Mouse (Mus musculus) forebrain, postnatal 0 days (tissue): ENCODE data around the gene Nfib. TPM values are rescaled to one million over a fixed set of nuclear protein-coding genes. Genes with fewer than 3 reads are reported as not detected.

Source experiments
- ATAC-seq: fragments of 200-750 bp; cut with Nextera tagmentation; 2 replicates; pipeline ENCODE4 v1.8.0; 2017; ENCODE audit warnings: mild to moderate bottlenecking, moderate library complexity
- DNase-seq: peaks from one replicate; pipeline ENCODE4 v3.0.0-alpha.2; 2015
- H3K27ac ChIP-seq: fragments of 300-500 bp; sonication (generic); 2 replicates; pipeline ENCODE4 v1.5.1; 2014; ENCODE audit warnings: low read depth, mild to moderate bottlenecking, antibody characterized with exemption, low read length, moderate library complexity, mixed read lengths
- H3K27me3 ChIP-seq: fragments of 300-500 bp; sonication (generic); 2 replicates; pipeline ENCODE4 v1.6.1; 2014; ENCODE audit warnings: mild to moderate bottlenecking, low read length, mixed read lengths; ENCODE audit not compliant: insufficient read depth
- H3K36me3 ChIP-seq: fragments of 300-500 bp; sonication (generic); 2 replicates; pipeline ENCODE4 v1.6.1; 2014; ENCODE audit warnings: mild to moderate bottlenecking, moderate library complexity; ENCODE audit not compliant: insufficient read depth
- H3K4me1 ChIP-seq: fragments of 300-500 bp; sonication (generic); 2 replicates; pipeline ENCODE4 v1.6.1; 2014; ENCODE audit warnings: antibody characterized with exemption; ENCODE audit not compliant: insufficient read depth
- H3K4me2 ChIP-seq: fragments of 300-500 bp; sonication (generic); 2 replicates; pipeline ENCODE4 v1.6.1; 2014; ENCODE audit warnings: low read depth, mild to moderate bottlenecking, moderate library complexity
- H3K4me3 ChIP-seq: fragments of 300-500 bp; sonication (generic); 2 replicates; pipeline ENCODE4 v1.5.1; 2014; ENCODE audit warnings: low read depth, low read length, mixed read lengths
- H3K9ac ChIP-seq: fragments of 300-500 bp; sonication (generic); 2 replicates; pipeline ENCODE4 v1.6.1; 2014; ENCODE audit warnings: mild to moderate bottlenecking
- H3K9me3 ChIP-seq: fragments of 300-500 bp; sonication (generic); 2 replicates; pipeline ENCODE4 v1.6.1; 2016; ENCODE audit warnings: low read length
- CTCF ChIP-seq: sonication (generic); IDR thresholded peaks from 2 replicates; pipeline ENCODE4 v1.5.1; 2016; ENCODE audit warnings: antibody characterized with exemption, control low read depth, low read depth
- WGBS: fragments of 180-500 bp; shearing (Covaris S2); extraction: QIAGEN DNeasy Blood & Tissue Kit; methylation state at CpG from one replicate; pipeline ENCODE4 v1.1.7; 2014; 5-methylcytosine and 5-hydroxymethylcytosine counted together
- polyA plus RNA-seq: library from polyadenylated mRNA; unstranded; fragments of >200 nt; fragmentation: Nextera tagmentation; extraction: Ambion mirVana; gene quantifications from 2 replicates; pipeline ENCODE4 v1.2.1, GENCODE M21; 2015
- total RNA-seq: library from RNA; depleted of rRNA; stranded (reverse); fragments of >200 nt; gene quantifications from 2 replicates; pipeline ENCODE4 v1.2.3, GENCODE M21; 2014

Nfib gene
- total and polyA plus RNA-seq, 2 experiments from 2014 or later: 69.0 to 135 TPM

GRCm38 (mm10) chr4:82690267-82690666 is 15.3 kb downstream of the Nfib start:
- Histone ChIP-seq H3K9ac (no peak overlapping the region), H3K36me3 (no peaks in the 10 kb centered on the region), H3K9me3 (no peaks in the 10 kb centered on the region), H3K27ac (peak overlapping the region; percentile 64), H3K4me3 (no peak overlapping the region), H3K4me2 (no peak overlapping the region), H3K27me3 (no peaks in the 10 kb centered on the region), H3K4me1 (peaks cover 5% of the 10 kb centered on the region; the same call in 1 of the 2 replicates)
- TF ChIP-seq CTCF: no peak
- ATAC-seq (peak; percentile 88), DNase-seq (peak; percentile 82)
- 15% methylated on average over 7 of the region's 7 CpGs for WGBS

DNA sequence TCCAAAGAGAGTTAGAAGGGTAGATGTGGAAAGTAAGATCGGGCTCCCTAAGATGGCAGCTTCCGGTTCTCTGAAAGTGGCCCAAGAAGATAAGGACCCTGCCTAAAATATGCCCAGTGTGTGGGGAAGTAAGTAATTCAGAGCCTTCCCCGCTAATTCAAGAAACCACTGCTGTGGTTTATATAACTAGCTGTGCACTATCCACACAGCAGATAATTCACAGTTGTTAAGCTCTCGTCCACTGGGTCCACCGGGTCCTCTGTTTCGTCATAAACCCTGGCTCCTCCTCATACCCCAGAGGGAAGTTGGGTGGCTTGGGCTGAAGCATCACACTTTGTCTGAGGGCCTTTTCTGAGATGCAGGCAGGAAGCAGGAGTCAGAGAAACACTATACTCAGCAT is 19.5 kb downstream of the Nfib start:
- DNase-seq (no peak), ATAC-seq (no peak)
- H3K27ac ChIP-seq: no peak overlapping the region
- no peak overlapping the region for H3K4me2 ChIP-seq
- no peaks in the 10 kb centered on the region for H3K27me3 ChIP-seq
- TF ChIP-seq CTCF: no peak
- no peaks in the 10 kb centered on the region for H3K36me3 ChIP-seq
- 96% methylated on average over 6 of the region's 6 CpGs for WGBS
- peaks cover 5% of the 10 kb centered on the region; the same call in 1 of the 2 replicates for H3K4me1 ChIP-seq
- no peaks in the 10 kb centered on the region for H3K9me3 ChIP-seq
- no peak overlapping the region for H3K4me3 ChIP-seq
- no peak overlapping the region for H3K9ac ChIP-seq

GRCm38 (mm10) chr4:82684088-82684715 is 21.3 kb downstream of the Nfib start:
- 37% methylated on average over 12 of the region's 12 CpGs for WGBS
- ATAC-seq (no peak), DNase-seq (no peak)
- no peak for TF ChIP-seq CTCF
- no peaks in the 10 kb centered on the region for H3K9me3 ChIP-seq
- no peak overlapping the region for H3K9ac ChIP-seq
- H3K27me3 ChIP-seq: no peaks in the 10 kb centered on the region
- no peak overlapping the region for H3K4me3 ChIP-seq
- H3K4me2 ChIP-seq: peak overlapping the region; percentile 21; the same call in 1 of the 2 replicates
- H3K36me3 ChIP-seq: no peaks in the 10 kb centered on the region
- H3K4me1 ChIP-seq: no peaks in the 10 kb centered on the region
- H3K27ac ChIP-seq: no peak overlapping the region

GRCm38 (mm10) chr4:82683583-82683982 is 22.0 kb downstream of the Nfib start:
- H3K27me3 ChIP-seq: no peaks in the 10 kb centered on the region
- H3K27ac ChIP-seq: no peak overlapping the region
- no peak overlapping the region for H3K4me3 ChIP-seq
- no peak overlapping the region for H3K9ac ChIP-seq
- no peaks in the 10 kb centered on the region for H3K9me3 ChIP-seq
- DNase-seq: no peak
- no peaks in the 10 kb centered on the region for H3K36me3 ChIP-seq
- TF ChIP-seq CTCF: no peak
- 96% methylated on average over 6 of the region's 6 CpGs for WGBS
- no peak for ATAC-seq
- no peak overlapping the region for H3K4me2 ChIP-seq
- H3K4me1 ChIP-seq: no peaks in the 10 kb centered on the region

DNA sequence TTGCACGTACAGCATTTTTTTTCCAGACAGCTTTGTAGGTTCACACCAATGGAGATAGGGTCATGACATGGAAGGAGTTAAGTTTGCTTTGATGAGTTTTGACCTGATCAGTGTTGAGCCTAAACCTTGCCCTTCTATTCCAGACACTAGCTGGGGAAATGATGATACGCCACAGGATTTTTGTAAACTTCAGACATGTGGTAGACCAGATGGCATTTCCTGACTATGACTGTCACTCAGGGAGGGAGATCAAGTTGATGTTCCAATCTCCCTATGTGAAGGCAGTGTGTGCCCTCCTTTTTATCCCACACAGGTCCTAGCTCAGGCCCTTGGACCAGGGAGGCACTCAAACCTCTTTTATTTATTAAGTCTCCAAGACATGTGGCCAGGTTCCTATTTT is 29.4 kb downstream of the Nfib start:
- Histone ChIP-seq H3K4me1 (no peaks in the 10 kb centered on the region), H3K4me2 (no peak overlapping the region), H3K27ac (no peak overlapping the region), H3K9ac (no peak overlapping the region), H3K9me3 (no peaks in the 10 kb centered on the region), H3K36me3 (no peaks in the 10 kb centered on the region), H3K27me3 (no peaks in the 10 kb centered on the region), H3K4me3 (no peak overlapping the region)
- TF ChIP-seq CTCF: no peak
- WGBS: 77% methylated on average over 2 of the region's 2 CpGs
- no peak for ATAC-seq
- peak; percentile 35 for DNase-seq

DNA sequence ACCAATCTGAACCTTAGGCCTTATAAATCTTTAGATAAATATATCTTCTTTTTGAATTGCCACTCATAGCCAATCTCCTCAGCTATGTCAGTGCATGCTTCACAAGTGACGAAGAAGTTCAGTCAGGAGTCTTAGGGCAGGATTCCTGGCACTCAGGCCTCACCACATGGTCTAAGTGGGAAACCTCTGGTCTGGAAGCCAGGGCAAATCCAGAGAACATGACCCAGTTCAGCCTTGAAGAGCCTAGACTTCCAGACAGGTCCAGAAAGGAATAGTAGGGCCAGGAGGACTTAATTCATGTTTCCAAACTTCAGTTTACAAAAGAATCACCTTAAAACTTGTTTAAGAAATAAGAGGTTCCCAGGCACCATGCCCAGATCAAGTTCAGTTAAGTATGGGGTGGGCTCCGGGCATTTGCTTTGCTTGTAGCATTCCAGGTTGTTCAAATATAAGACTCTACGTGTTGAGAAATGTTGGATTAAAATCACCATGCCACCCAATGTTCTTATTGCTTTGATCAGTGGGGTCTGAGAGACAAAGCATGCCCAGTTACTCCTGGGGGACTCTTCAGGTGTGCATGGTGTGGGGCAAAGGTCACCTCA is 38.2 kb downstream of the Nfib start:
- TF ChIP-seq CTCF: no peak
- Histone ChIP-seq H3K27me3 (no peaks in the 10 kb centered on the region), H3K27ac (no peak overlapping the region), H3K9me3 (no peaks in the 10 kb centered on the region), H3K4me3 (no peak overlapping the region), H3K9ac (no peak overlapping the region), H3K4me2 (no peak overlapping the region), H3K4me1 (no peaks in the 10 kb centered on the region), H3K36me3 (no peaks in the 10 kb centered on the region)
- DNase-seq: no peak
- 90% methylated on average over 3 of the region's 3 CpGs for WGBS
- no peak for ATAC-seq

- H3K36me3 ChIP-seq: no peaks in the 10 kb centered on the region
- no peak for ATAC-seq
- no peak for TF ChIP-seq CTCF
- no peaks in the 10 kb centered on the region for H3K9me3 ChIP-seq
- WGBS: 37% methylated on average over 7 of the region's 7 CpGs
- H3K27ac ChIP-seq: no peak overlapping the region
- H3K4me2 ChIP-seq: no peak overlapping the region
- H3K9ac ChIP-seq: no peak overlapping the region
- H3K27me3 ChIP-seq: no peaks in the 10 kb centered on the region
- H3K4me3 ChIP-seq: no peak overlapping the region
- H3K4me1 ChIP-seq: no peaks in the 10 kb centered on the region
- no peak for DNase-seq
Measured at GRCm38 (mm10) chr4:82664436-82664835, 41.1 kb downstream of the Nfib start.
